9 mouse cellular contexts compared by ENCODE assay signal in the genomic region with DNA sequence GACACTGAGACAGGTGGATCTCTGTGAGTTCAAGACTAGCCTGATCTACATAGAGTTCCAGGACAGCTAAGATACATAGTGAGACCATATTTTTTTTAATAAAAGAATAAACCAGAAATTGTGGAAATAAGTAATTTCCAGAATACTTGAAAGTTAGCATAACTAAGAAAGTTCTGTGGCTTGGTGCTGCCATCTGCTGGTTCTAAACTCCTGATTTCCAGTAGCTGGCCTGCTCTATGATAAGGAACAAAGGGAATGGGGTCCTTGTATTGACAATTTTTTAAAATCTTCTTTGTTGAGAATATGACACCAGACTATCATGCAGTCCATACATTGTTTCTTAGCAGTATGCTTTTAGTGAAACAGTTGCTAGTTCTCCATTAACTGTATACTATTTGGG. TPM values are rescaled to one million over a fixed set of nuclear protein-coding genes. Genes with fewer than 3 reads are reported as not detected.
DNase-seq lines count a peak whose midpoint lies in the region; ATAC-seq lines count a peak whose summit lies in the region.
"Had no signal": no experiment of that assay in that cellular context is flagged by ENCODE, and none has a peak within 500 bp of the region (broad histone marks: within the 10 kb centered on the region; RNA-seq: fewer than 3 reads in every experiment).

No protein-coding gene starts in this region.

- peak; percentile 40 for DNase-seq in hindbrain, embryonic 11.5 days (ENCODE audit: low spot score)
- DNase-seq in retina, embryonic 14.5 days (ENCODE audit: low spot score): peak; percentile 59
- DNase-seq in retina, postnatal 1 day: no peak
- DNase-seq in brain, adult 2 months (ENCODE audit: low read depth, low spot score): peak; percentile 55
- DNase-seq in lung, postnatal 10 days: peak; percentile 62
- no peak for DNase-seq in frontal cortex, postnatal 25 days (ENCODE audit: low spot score in 2 of 2)

- no peaks in the 10 kb centered on the region for H3K9me3 ChIP-seq in hindbrain, embryonic 11.5 days (ENCODE audit: control insufficient read depth, low read length)
- H3K9me3 ChIP-seq in hindbrain, embryonic 16.5 days (ENCODE audit: control insufficient read depth, low read length): no peaks in the 10 kb centered on the region
- H3K9me3 ChIP-seq in forebrain, embryonic 15.5 days: no peaks in the 10 kb centered on the region

- no peaks in the 10 kb centered on the region for H3K36me3 ChIP-seq in hindbrain, embryonic 11.5 days (ENCODE audit: control insufficient read depth, insufficient read depth, low read length)
- H3K36me3 ChIP-seq in hindbrain, embryonic 16.5 days (ENCODE audit: control insufficient read depth, insufficient read depth, low read length): 0 out of 2 replicates have a peak, but pooled peaks cover 5% of the 10 kb centered on the region
- peaks cover 3% of the 10 kb centered on the region; the same call in 1 of the 2 replicates for H3K36me3 ChIP-seq in forebrain, embryonic 15.5 days

- no peak for ATAC-seq in hindbrain, embryonic 11.5 days (ENCODE audit: low FRiP score)
- no peak for ATAC-seq in hindbrain, embryonic 16.5 days
- no peak for ATAC-seq in forebrain, embryonic 15.5 days (replicated peaks)

- no peaks in the 10 kb centered on the region for H3K4me1 ChIP-seq in hindbrain, embryonic 11.5 days (replicated peaks; ENCODE audit: control insufficient read depth, insufficient read depth, low read length)
- no peaks in the 10 kb centered on the region for H3K4me1 ChIP-seq in hindbrain, embryonic 16.5 days (ENCODE audit: control insufficient read depth, insufficient read depth, low read depth, low read length)
- no peaks in the 10 kb centered on the region; the same call in 1 of the 2 replicates for H3K4me1 ChIP-seq in forebrain, embryonic 15.5 days

- H3K4me2 ChIP-seq in hindbrain, embryonic 11.5 days (replicated peaks; ENCODE audit: low read depth, low read length): no peak overlapping the region
- H3K4me2 ChIP-seq in hindbrain, embryonic 16.5 days (ENCODE audit: low read length): no peak overlapping the region
- H3K4me2 ChIP-seq in forebrain, embryonic 15.5 days (replicated peaks): no peak overlapping the region

- H3K9ac ChIP-seq in hindbrain, embryonic 11.5 days (ENCODE audit: low read depth, low read length): no peak overlapping the region
- no peak overlapping the region for H3K9ac ChIP-seq in hindbrain, embryonic 16.5 days (ENCODE audit: low read depth, low read length)
- H3K9ac ChIP-seq in forebrain, embryonic 15.5 days (replicated peaks): no peak overlapping the region

- no peaks in the 10 kb centered on the region for H3K27me3 ChIP-seq in hindbrain, embryonic 11.5 days (ENCODE audit: control insufficient read depth, insufficient read depth, low read length)
- H3K27me3 ChIP-seq in hindbrain, embryonic 16.5 days (replicated peaks; ENCODE audit: control insufficient read depth, insufficient read depth, low read length): no peaks in the 10 kb centered on the region
- H3K27me3 ChIP-seq in forebrain, embryonic 15.5 days: no peaks in the 10 kb centered on the region
- H3K27me3 ChIP-seq: megakaryocyte, embryonic 14.5 days had no signal

- no peak overlapping the region for H3K4me3 ChIP-seq in hindbrain, embryonic 11.5 days (ENCODE audit: low read depth, low read length)
- no peak overlapping the region for H3K4me3 ChIP-seq in hindbrain, embryonic 16.5 days (ENCODE audit: low read length)
- no peak overlapping the region for H3K4me3 ChIP-seq in forebrain, embryonic 15.5 days
- H3K4me3 ChIP-seq: megakaryocyte, embryonic 14.5 days had no signal

- H3K27ac ChIP-seq in hindbrain, embryonic 11.5 days (ENCODE audit: low read depth, low read length): no peak overlapping the region
- no peak overlapping the region for H3K27ac ChIP-seq in hindbrain, embryonic 16.5 days (ENCODE audit: low read depth, low read length)
- H3K27ac ChIP-seq in forebrain, embryonic 15.5 days (replicated peaks): no peak overlapping the region

RNA-seq across cellular contexts. Expression of gene Kcnh3, which starts 25.9 kb away (rescaled TPM):
- 0.12 and 0.14 TPM in 2 replicates for polyA plus RNA-seq in hindbrain, embryonic 11.5 days (2014; fragmentation: Nextera tagmentation; extraction: Ambion mirVana)
- polyA plus RNA-seq in hindbrain, embryonic 16.5 days (2015; fragmentation: Nextera tagmentation; extraction: Ambion mirVana): 1.1 TPM in 2 replicates
- polyA plus RNA-seq in forebrain, embryonic 15.5 days (2015; fragmentation: Nextera tagmentation; extraction: Ambion mirVana): 4.3 and 4.6 TPM in 2 replicates

RNA-seq across cellular contexts. Expression of gene Mcrs1, which starts 53.0 kb away (rescaled TPM):
- polyA plus RNA-seq in hindbrain, embryonic 11.5 days (2014; fragmentation: Nextera tagmentation; extraction: Ambion mirVana): 184 and 193 TPM in 2 replicates
- polyA plus RNA-seq in hindbrain, embryonic 16.5 days (2015; fragmentation: Nextera tagmentation; extraction: Ambion mirVana): 204 and 215 TPM in 2 replicates
- 209 and 212 TPM in 2 replicates for polyA plus RNA-seq in forebrain, embryonic 15.5 days (2015; fragmentation: Nextera tagmentation; extraction: Ambion mirVana)

Comparison
In these comparisons a context has a peak if more than half of its experiments do, and no peak if none do; other contexts are left out.
1. DNase-seq: peak in hindbrain, embryonic 11.5 days (single experiment), retina, embryonic 14.5 days (single experiment), brain, adult 2 months (single experiment) and lung, postnatal 10 days (single experiment); none in retina, postnatal 1 day (single experiment) and frontal cortex, postnatal 25 days (0 of 2).